Mouse (Mus musculus): ENCODE measurements around the gene Tmem132b.

- TF ChIP-seq USF1 (IDR thresholded peaks at IDR 0.05; ENCODE audit: low read depth, low read length), result no peak
- no peak for TF ChIP-seq POLR2A (IDR thresholded peaks at IDR 0.05; ENCODE audit: low read depth, low read length)
- no peak for TF ChIP-seq SIN3A (IDR thresholded peaks at IDR 0.05; ENCODE audit: low read length)
- no peak for TF ChIP-seq CTCF (conservative IDR thresholded peaks at IDR 0.05 in 1 of 2, IDR thresholded peaks at IDR 0.05 in 1 of 2; ENCODE audit: low read depth in 2 of 2, low read length in 2 of 2)
- no peak for TF ChIP-seq RAD21 (IDR thresholded peaks at IDR 0.05; ENCODE audit: low read depth, low read length)
- no peak for TF ChIP-seq TBP (conservative IDR thresholded peaks at IDR 0.05; ENCODE audit: low read depth, low read length)
- TF ChIP-seq ZKSCAN1 (IDR thresholded peaks at IDR 0.05; ENCODE audit: borderline replicate concordance, low read depth, low read length), result no peak
- no peak for TF ChIP-seq ETS1 (conservative IDR thresholded peaks at IDR 0.05; ENCODE audit: low read depth, low read length)
- TF ChIP-seq POLR2AphosphoS2 (IDR thresholded peaks at IDR 0.05; ENCODE audit: low read depth, low read length), result no peak
- TF ChIP-seq CHD2 (IDR thresholded peaks at IDR 0.05; ENCODE audit: low read length), result no peak
Observed at GRCm38 (mm10) chr5:125515006-125515405, 16.6 kb upstream of the Tmem132b start.
